Mouse (Mus musculus) heart, embryonic 13.5 days (tissue): ENCODE results near the gene Fam155a. TPM values are rescaled to one million over a fixed set of nuclear protein-coding genes. Genes with fewer than 3 reads are reported as not detected.

Source experiments
- ATAC-seq: fragments of 200-750 bp; cut with Nextera tagmentation; 2 replicates; pipeline ENCODE4 v1.8.0; 2017; ENCODE audit warnings: moderate TSS enrichment; ENCODE audit not compliant: insufficient number of reproducible peaks, low FRiP score, low TSS enrichment; ENCODE audit errors: extremely low read depth
- H3K27ac ChIP-seq: fragments of 300-500 bp; sonication (generic); replicated peaks from 2 replicates; pipeline ENCODE4 v1.5.1; 2015; ENCODE audit warnings: moderate library complexity, mild to moderate bottlenecking, inconsistent platforms
- H3K27me3 ChIP-seq: fragments of 300-500 bp; sonication (generic); replicated peaks from 2 replicates; pipeline ENCODE4 v1.6.1; 2015; ENCODE audit warnings: mild to moderate bottlenecking, inconsistent platforms
- H3K36me3 ChIP-seq: fragments of 300-500 bp; sonication (generic); 2 replicates; pipeline ENCODE4 v1.6.1; 2015; ENCODE audit warnings: mild to moderate bottlenecking, inconsistent platforms
- H3K4me1 ChIP-seq: fragments of 300-500 bp; sonication (generic); 2 replicates; pipeline ENCODE4 v1.6.1; 2015; ENCODE audit warnings: inconsistent platforms
- H3K4me2 ChIP-seq: fragments of 300-500 bp; sonication (generic); 2 replicates; pipeline ENCODE4 v1.6.1; 2015; ENCODE audit warnings: inconsistent platforms, mild to moderate bottlenecking, moderate library complexity
- H3K4me3 ChIP-seq: fragments of 300-500 bp; sonication (generic); 2 replicates; pipeline ENCODE4 v1.5.1; 2015; ENCODE audit warnings: moderate library complexity, mild to moderate bottlenecking, inconsistent platforms
- H3K9ac ChIP-seq: fragments of 300-500 bp; sonication (generic); 2 replicates; pipeline ENCODE4 v1.6.1; 2015; ENCODE audit warnings: inconsistent platforms, mild to moderate bottlenecking, moderate library complexity
- H3K9me3 ChIP-seq: fragments of 300-500 bp; sonication (generic); 2 replicates; pipeline ENCODE4 v1.6.1; 2016; ENCODE audit warnings: inconsistent platforms
- WGBS: fragments of 180-500 bp; shearing (Covaris S2); methylation state at CpG from one replicate; pipeline ENCODE4 v1.1.7; 2015; ENCODE audit warnings: mixed read lengths; 5-methylcytosine and 5-hydroxymethylcytosine counted together
- polyA plus RNA-seq: library from polyadenylated mRNA; unstranded; fragments of >200 nt; fragmentation: Nextera tagmentation; extraction: Ambion mirVana; gene quantifications from 2 replicates; pipeline ENCODE4 v1.2.1, GENCODE M21; 2015

Gene Fam155a
- polyA plus RNA-seq, 1 experiment from 2014 or later: 0.08 TPM

- Histone ChIP-seq H3K36me3 (no peaks in the 10 kb centered on the region), H3K9me3 (no peaks in the 10 kb centered on the region), H3K4me1 (no peaks in the 10 kb centered on the region), H3K27me3 (no peaks in the 10 kb centered on the region), H3K4me2 (no peak overlapping the region), H3K4me3 (no peak overlapping the region), H3K9ac (no peak overlapping the region), H3K27ac (no peak overlapping the region)
- no peak for ATAC-seq
- 38% methylated on average over 3 of the region's 3 CpGs for WGBS
Observed at GRCm38 (mm10) chr8:9470114-9470513, 300.8 kb downstream of the Fam155a start.

DNA sequence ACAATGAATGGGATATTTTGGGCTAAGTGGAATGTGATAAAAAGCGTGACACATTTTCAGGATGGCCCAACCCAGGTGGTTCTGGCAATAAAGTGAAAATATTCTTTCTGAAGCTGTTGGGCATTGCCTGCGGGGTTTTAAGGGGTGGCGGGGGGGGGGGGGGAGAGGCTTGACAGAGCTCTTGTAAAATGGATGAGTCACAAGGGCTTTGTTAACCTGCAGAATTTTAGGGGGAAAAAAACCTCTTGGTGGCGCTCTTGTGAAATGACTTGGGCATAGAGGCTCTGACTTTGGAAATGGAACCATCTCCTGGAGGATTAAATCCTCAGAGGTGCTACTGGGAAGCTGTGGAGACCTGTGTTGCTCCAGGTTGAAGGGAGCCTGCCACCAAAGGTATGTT lies 309.9 kb downstream of the Fam155a start:
- H3K27me3 ChIP-seq: no peaks in the 10 kb centered on the region
- no peak overlapping the region for H3K4me3 ChIP-seq
- no peak for ATAC-seq
- no peak overlapping the region for H3K9ac ChIP-seq
- H3K36me3 ChIP-seq: no peaks in the 10 kb centered on the region
- H3K9me3 ChIP-seq: no peaks in the 10 kb centered on the region
- no peaks in the 10 kb centered on the region for H3K4me1 ChIP-seq
- H3K27ac ChIP-seq: no peak overlapping the region
- no peak overlapping the region for H3K4me2 ChIP-seq
- 63% methylated on average over 3 of the region's 4 CpGs for WGBS

DNA sequence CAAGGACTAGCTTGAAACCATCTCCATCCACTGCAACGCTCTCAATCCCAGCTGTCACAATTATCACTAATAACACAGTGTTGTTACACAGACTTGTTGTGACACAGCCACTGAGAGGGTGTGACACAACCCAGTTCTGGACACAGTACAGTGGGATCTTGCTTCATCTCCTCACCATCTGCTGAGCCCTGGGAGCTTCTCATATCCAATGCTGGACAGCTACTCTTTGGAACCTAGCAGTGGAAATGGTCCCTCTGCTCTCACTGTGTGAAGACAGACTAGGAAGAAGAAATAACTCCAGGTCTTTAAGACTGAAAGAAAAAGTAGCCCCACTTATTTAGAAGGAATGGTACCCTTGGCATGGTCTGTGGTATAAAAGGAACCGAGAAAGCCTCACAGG lies 310.3 kb downstream of the Fam155a start:
- 69% methylated on average over 2 of the region's 2 CpGs for WGBS
- Histone ChIP-seq H3K4me2 (no peak overlapping the region), H3K4me3 (no peak overlapping the region), H3K9ac (no peak overlapping the region), H3K36me3 (no peaks in the 10 kb centered on the region), H3K4me1 (no peaks in the 10 kb centered on the region), H3K9me3 (no peaks in the 10 kb centered on the region), H3K27me3 (no peaks in the 10 kb centered on the region), H3K27ac (no peak overlapping the region)
- no peak for ATAC-seq

- H3K9me3 ChIP-seq: no peaks in the 10 kb centered on the region
- no peak overlapping the region for H3K4me3 ChIP-seq
- H3K4me1 ChIP-seq: no peaks in the 10 kb centered on the region
- H3K27me3 ChIP-seq: no peaks in the 10 kb centered on the region
- no peak overlapping the region for H3K27ac ChIP-seq
- WGBS: 63% methylated on average over 11 of the region's 11 CpGs
- no peak overlapping the region for H3K4me2 ChIP-seq
- no peak overlapping the region for H3K9ac ChIP-seq
- ATAC-seq: no peak
- H3K36me3 ChIP-seq: no peaks in the 10 kb centered on the region
Observed at GRCm38 (mm10) chr8:9458614-9459013, 312.3 kb downstream of the Fam155a start.

DNA sequence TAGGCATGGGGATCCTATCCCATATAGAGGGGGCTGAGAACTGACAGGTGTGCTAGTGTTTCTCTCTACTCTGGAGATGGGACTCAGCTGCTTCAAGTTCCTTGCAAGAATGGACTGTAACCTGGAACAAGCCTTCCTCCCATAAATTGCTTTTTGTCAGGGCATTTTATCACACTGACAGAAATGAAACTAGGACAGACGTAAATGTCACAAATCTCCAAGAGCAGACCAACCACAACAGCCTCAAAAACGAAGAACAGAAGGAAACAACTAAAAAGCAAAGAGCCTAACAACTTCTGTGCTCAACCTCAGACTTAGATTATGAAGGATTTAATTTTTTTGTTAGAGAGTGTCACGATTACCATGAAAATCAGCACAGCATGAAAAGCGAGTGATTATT lies 315.8 kb downstream of the Fam155a start:
- H3K27ac ChIP-seq: no peak overlapping the region
- ATAC-seq: no peak
- no peaks in the 10 kb centered on the region for H3K4me1 ChIP-seq
- H3K4me3 ChIP-seq: no peak overlapping the region
- H3K36me3 ChIP-seq: no peaks in the 10 kb centered on the region
- 72% methylated on average over 4 of the region's 4 CpGs for WGBS
- no peak overlapping the region for H3K4me2 ChIP-seq
- no peaks in the 10 kb centered on the region for H3K27me3 ChIP-seq
- no peak overlapping the region for H3K9ac ChIP-seq
- no peaks in the 10 kb centered on the region for H3K9me3 ChIP-seq

DNA sequence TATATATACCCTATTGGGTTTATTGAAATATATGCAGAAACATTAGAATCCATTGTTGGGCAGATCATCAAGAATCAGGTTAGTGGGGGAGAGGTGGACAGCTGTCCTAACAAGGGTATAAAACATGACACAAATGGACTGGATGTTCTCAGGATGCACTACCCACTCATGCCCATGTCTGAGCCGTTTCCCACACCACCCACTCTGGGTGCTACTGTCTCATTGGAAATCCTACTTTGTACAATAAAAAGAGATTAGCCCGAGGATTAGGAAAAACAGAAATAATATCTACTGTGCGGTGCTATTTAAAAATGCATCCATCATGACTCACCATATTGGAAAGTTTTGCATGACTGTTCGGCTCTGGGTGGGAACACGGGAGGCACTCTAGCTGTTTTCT lies 317.2 kb downstream of the Fam155a start:
- no peaks in the 10 kb centered on the region for H3K36me3 ChIP-seq
- WGBS: 78% methylated on average over 5 of the region's 5 CpGs
- H3K4me1 ChIP-seq: no peaks in the 10 kb centered on the region
- no peaks in the 10 kb centered on the region for H3K9me3 ChIP-seq
- H3K4me2 ChIP-seq: no peak overlapping the region
- H3K4me3 ChIP-seq: no peak overlapping the region
- ATAC-seq: no peak
- H3K9ac ChIP-seq: no peak overlapping the region
- H3K27me3 ChIP-seq: no peaks in the 10 kb centered on the region
- no peak overlapping the region for H3K27ac ChIP-seq

DNA sequence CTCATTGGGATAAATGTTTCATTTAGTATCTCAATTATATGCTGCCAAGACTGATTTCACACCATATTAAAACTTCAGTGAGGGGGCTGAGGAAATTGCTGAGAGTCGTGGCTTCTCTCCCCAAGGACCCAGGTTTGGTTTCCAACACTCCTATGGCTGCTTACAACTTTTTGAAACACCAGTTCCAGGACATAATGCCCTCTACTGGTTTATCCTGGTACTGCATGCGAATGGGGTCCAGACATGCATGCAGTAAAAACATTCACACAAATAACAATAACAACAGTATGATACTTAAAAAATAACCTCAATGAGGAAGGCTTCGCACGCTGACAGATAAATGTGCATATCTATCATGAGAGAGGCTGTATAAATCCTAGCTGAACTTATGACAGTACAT lies 319.4 kb downstream of the Fam155a start:
- Histone ChIP-seq H3K4me3 (no peak overlapping the region), H3K9me3 (no peaks in the 10 kb centered on the region), H3K9ac (no peak overlapping the region), H3K36me3 (no peaks in the 10 kb centered on the region), H3K4me2 (no peak overlapping the region), H3K27me3 (no peaks in the 10 kb centered on the region), H3K27ac (no peak overlapping the region), H3K4me1 (no peaks in the 10 kb centered on the region)
- ATAC-seq: no peak
- WGBS: 52% methylated on average over 4 of the region's 4 CpGs

GRCm38 (mm10) chr8:9448613-9449012 lies 322.3 kb downstream of the Fam155a start:
- 34% methylated on average over 7 of the region's 7 CpGs for WGBS

GRCm38 (mm10) chr8:9437822-9438221 lies 333.1 kb downstream of the Fam155a start:
- Histone ChIP-seq H3K4me1 (no peaks in the 10 kb centered on the region), H3K4me2 (no peak overlapping the region), H3K9ac (no peak overlapping the region), H3K27me3 (no peaks in the 10 kb centered on the region), H3K4me3 (no peak overlapping the region), H3K9me3 (no peaks in the 10 kb centered on the region), H3K36me3 (no peaks in the 10 kb centered on the region), H3K27ac (no peak overlapping the region)
- no peak for ATAC-seq
- WGBS: 74% methylated on average over 4 of the region's 4 CpGs

More at GRCm38 (mm10) chr8:9448613-9449012, 322.3 kb downstream of the Fam155a start:
- H3K36me3 ChIP-seq: no peaks in the 10 kb centered on the region
- H3K27me3 ChIP-seq: no peaks in the 10 kb centered on the region
- H3K9ac ChIP-seq: no peak overlapping the region
- no peak overlapping the region for H3K4me3 ChIP-seq
- no peaks in the 10 kb centered on the region for H3K4me1 ChIP-seq
- no peak overlapping the region for H3K27ac ChIP-seq
- ATAC-seq: no peak
- H3K4me2 ChIP-seq: no peak overlapping the region
- H3K9me3 ChIP-seq: no peaks in the 10 kb centered on the region

DNA sequence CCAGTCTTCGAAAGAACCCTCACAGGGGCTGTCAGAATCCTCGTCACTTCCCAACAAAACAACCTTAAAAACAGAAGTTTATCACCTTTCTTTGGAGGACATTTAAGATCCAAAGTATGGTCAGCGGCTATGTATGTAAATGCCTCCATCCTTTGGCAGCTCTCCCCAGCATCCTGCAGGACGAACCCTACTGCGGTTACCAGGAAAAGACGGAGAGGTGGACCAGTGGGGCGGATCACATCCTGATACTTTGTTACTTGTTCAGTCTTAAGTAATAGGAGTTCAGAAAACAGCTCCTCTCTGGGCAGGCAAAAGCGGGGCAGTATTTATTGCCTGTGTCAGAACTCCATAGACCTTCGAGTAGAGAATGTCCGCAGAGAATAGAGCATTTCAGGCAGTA lies 335.5 kb downstream of the Fam155a start:
- no peaks in the 10 kb centered on the region for H3K9me3 ChIP-seq
- no peak overlapping the region for H3K4me3 ChIP-seq
- 46% methylated on average over 10 of the region's 10 CpGs for WGBS
- no peak for ATAC-seq
- no peak overlapping the region for H3K27ac ChIP-seq
- no peaks in the 10 kb centered on the region for H3K36me3 ChIP-seq
- H3K27me3 ChIP-seq: no peaks in the 10 kb centered on the region
- H3K4me2 ChIP-seq: no peak overlapping the region
- H3K4me1 ChIP-seq: no peaks in the 10 kb centered on the region
- H3K9ac ChIP-seq: no peak overlapping the region

DNA sequence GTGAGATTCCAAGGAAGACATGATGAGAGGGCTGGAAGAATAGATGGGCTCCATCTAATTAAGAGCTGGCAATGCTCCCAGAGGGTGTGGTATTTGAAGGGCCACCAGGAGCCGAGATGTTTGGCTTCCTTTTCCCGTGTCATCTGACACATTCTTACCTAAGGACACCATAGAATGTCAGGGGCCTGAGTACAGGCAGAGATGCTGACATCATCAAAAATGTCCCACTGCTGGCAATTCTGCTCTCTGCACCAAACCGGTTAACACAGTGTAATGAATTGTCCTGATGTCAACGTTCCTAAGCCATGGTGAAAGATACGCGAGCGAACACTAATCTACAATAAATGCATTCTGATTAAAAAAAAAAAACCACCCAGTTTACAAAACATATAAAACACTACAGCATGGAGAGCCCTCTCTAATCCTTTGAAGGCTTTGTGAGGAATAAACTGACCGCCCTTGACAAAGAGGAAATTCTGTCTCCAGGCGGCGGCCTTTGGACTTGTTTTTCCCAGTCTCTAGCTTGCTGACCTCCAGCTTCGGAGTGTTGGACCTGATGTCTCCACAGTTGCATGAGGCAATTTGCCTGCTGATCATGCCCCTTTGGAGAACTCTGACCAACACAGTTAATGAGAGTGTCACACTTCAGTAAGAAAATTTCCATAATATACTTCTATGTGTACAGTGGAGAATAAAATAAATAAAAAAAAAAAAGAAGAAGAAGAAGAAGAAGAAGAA lies 338.2 kb downstream of the Fam155a start:
- H3K4me2 ChIP-seq: no peak overlapping the region
- H3K4me1 ChIP-seq: no peaks in the 10 kb centered on the region
- no peak overlapping the region for H3K27ac ChIP-seq
- H3K36me3 ChIP-seq: no peaks in the 10 kb centered on the region
- ATAC-seq: no peak
- H3K4me3 ChIP-seq: no peak overlapping the region
- H3K9me3 ChIP-seq: no peaks in the 10 kb centered on the region
- no peak overlapping the region for H3K9ac ChIP-seq
- WGBS: 76% methylated on average over 11 of the region's 11 CpGs
- no peaks in the 10 kb centered on the region for H3K27me3 ChIP-seq

GRCm38 (mm10) chr8:9428846-9429245 lies 342.1 kb downstream of the Fam155a start:
- Histone ChIP-seq H3K36me3 (no peaks in the 10 kb centered on the region), H3K4me2 (no peak overlapping the region), H3K9ac (no peak overlapping the region), H3K4me1 (peaks cover 4% of the 10 kb centered on the region; the same call in 1 of the 2 replicates), H3K4me3 (no peak overlapping the region), H3K9me3 (no peaks in the 10 kb centered on the region), H3K27me3 (no peaks in the 10 kb centered on the region), H3K27ac (no peak overlapping the region)
- ATAC-seq: no peak
- 57% methylated on average over 4 of the region's 4 CpGs for WGBS
